Mouse (Mus musculus): ENCODE measurements around the gene Gm10837. TPM values are rescaled to one million over a fixed set of nuclear protein-coding genes. Genes with fewer than 3 reads are reported as not detected.

The Gm10837 gene
- total RNA-seq, 1 experiment from 2014 or later, result not detected

- ATAC-seq (replicated peaks; ENCODE audit: low read depth, poor library complexity, severe bottlenecking), result peak; percentile 2; the same call in 1 of the 2 replicates
Observed at GRCm38 (mm10) chr14:122464351-122464762, 26.0 kb upstream of the Gm10837 start.

- ATAC-seq (replicated peaks; ENCODE audit: low read depth, poor library complexity, severe bottlenecking), result peak; percentile 27
Observed at GRCm38 (mm10) chr14:122464763-122465741, 25.3 kb upstream of the Gm10837 start, which contains the start of gene Zic5. Gene Zic5, minus strand, starts transcription at chr14:122465677.

- ATAC-seq (replicated peaks; ENCODE audit: low read depth, poor library complexity, severe bottlenecking), result no peak
Observed at GRCm38 (mm10) chr14:122465931-122466490, 24.4 kb upstream of the Gm10837 start.

GRCm38 (mm10) chr14:122466756-122467362, 23.5 kb upstream of the Gm10837 start:
- no peak for ATAC-seq (replicated peaks; ENCODE audit: low read depth, poor library complexity, severe bottlenecking)

GRCm38 (mm10) chr14:122467926-122468841, 22.2 kb upstream of the Gm10837 start:
- no peak for ATAC-seq (replicated peaks; ENCODE audit: low read depth, poor library complexity, severe bottlenecking)

- no peak for ATAC-seq (replicated peaks; ENCODE audit: low read depth, poor library complexity, severe bottlenecking)
Observed at GRCm38 (mm10) chr14:122468971-122469755, 21.2 kb upstream of the Gm10837 start.

GRCm38 (mm10) chr14:122471449-122472085, 18.8 kb upstream of the Gm10837 start:
- ATAC-seq (replicated peaks; ENCODE audit: low read depth, poor library complexity, severe bottlenecking), result no peak

- no peak for ATAC-seq (replicated peaks; ENCODE audit: low read depth, poor library complexity, severe bottlenecking)
Observed at GRCm38 (mm10) chr14:122472161-122472560, 18.2 kb upstream of the Gm10837 start.

- no peak for ATAC-seq (replicated peaks; ENCODE audit: low read depth, poor library complexity, severe bottlenecking)
Observed at GRCm38 (mm10) chr14:122472647-122473046, 17.7 kb upstream of the Gm10837 start.

GRCm38 (mm10) chr14:122473211-122473751, 17.1 kb upstream of the Gm10837 start:
- ATAC-seq (replicated peaks; ENCODE audit: low read depth, poor library complexity, severe bottlenecking), result no peak

GRCm38 (mm10) chr14:122474041-122474890, 16.1 kb upstream of the Gm10837 start:
- peak; percentile 26; the same call in 1 of the 2 replicates for ATAC-seq (replicated peaks; ENCODE audit: low read depth, poor library complexity, severe bottlenecking)

GRCm38 (mm10) chr14:122474891-122475556, 15.4 kb upstream of the Gm10837 start, which contains the start of gene Zic2:
Gene Zic2, plus strand, starts transcription at chr14:122475435.
- no peak for ATAC-seq (replicated peaks; ENCODE audit: low read depth, poor library complexity, severe bottlenecking)

GRCm38 (mm10) chr14:122475557-122476040, 14.8 kb upstream of the Gm10837 start:
- no peak for ATAC-seq (replicated peaks; ENCODE audit: low read depth, poor library complexity, severe bottlenecking)

GRCm38 (mm10) chr14:122476041-122476821, 14.2 kb upstream of the Gm10837 start:
- no peak for ATAC-seq (replicated peaks; ENCODE audit: low read depth, poor library complexity, severe bottlenecking)

- ATAC-seq (replicated peaks; ENCODE audit: low read depth, poor library complexity, severe bottlenecking), result no peak
Observed at GRCm38 (mm10) chr14:122476822-122477215, 13.6 kb upstream of the Gm10837 start.

- no peak for ATAC-seq (replicated peaks; ENCODE audit: low read depth, poor library complexity, severe bottlenecking)
Observed at GRCm38 (mm10) chr14:122477261-122477671, 13.1 kb upstream of the Gm10837 start.

Measured in common myeloid progenitor, adult 5-6 weeks (primary cell).